Mouse (Mus musculus) liver, embryonic 15.5 days (tissue): ENCODE measurements around the gene Tom1l2. TPM values are rescaled to one million over a fixed set of nuclear protein-coding genes. Genes with fewer than 3 reads are reported as not detected.

Source experiments
- ATAC-seq: fragments of 200-750 bp; cut with Nextera tagmentation; 2 replicates; pipeline ENCODE4 v1.8.0; 2017; ENCODE audit warnings: moderate number of reproducible peaks, mild to moderate bottlenecking, moderate library complexity; ENCODE audit not compliant: insufficient read depth
- H3K27ac ChIP-seq: fragments of 300-500 bp; sonication (generic); replicated peaks from 2 replicates; pipeline ENCODE4 v1.5.1; 2015; ENCODE audit warnings: mild to moderate bottlenecking, inconsistent platforms
- H3K27me3 ChIP-seq: fragments of 300-500 bp; sonication (generic); 2 replicates; pipeline ENCODE4 v1.6.1; 2015; ENCODE audit warnings: mild to moderate bottlenecking, inconsistent platforms
- H3K36me3 ChIP-seq: fragments of 300-500 bp; sonication (generic); replicated peaks from 2 replicates; pipeline ENCODE4 v1.6.1; 2015; ENCODE audit warnings: moderate library complexity, mild to moderate bottlenecking, inconsistent platforms
- H3K4me1 ChIP-seq: fragments of 300-500 bp; sonication (generic); replicated peaks from 2 replicates; pipeline ENCODE4 v1.6.1; 2015; ENCODE audit warnings: inconsistent platforms
- H3K4me2 ChIP-seq: fragments of 300-500 bp; sonication (generic); 2 replicates; pipeline ENCODE4 v1.6.1; 2015; ENCODE audit warnings: moderate library complexity, mild to moderate bottlenecking, inconsistent platforms
- H3K4me3 ChIP-seq: fragments of 300-500 bp; sonication (generic); replicated peaks from 2 replicates; pipeline ENCODE4 v1.5.1; 2015; ENCODE audit warnings: mild to moderate bottlenecking, inconsistent platforms
- H3K9ac ChIP-seq: fragments of 300-500 bp; sonication (generic); 2 replicates; pipeline ENCODE4 v1.6.1; 2015; ENCODE audit warnings: moderate library complexity, mild to moderate bottlenecking, inconsistent platforms
- H3K9me3 ChIP-seq: fragments of 300-500 bp; sonication (generic); replicated peaks from 2 replicates; pipeline ENCODE4 v1.6.1; 2016; ENCODE audit warnings: inconsistent platforms
- WGBS: fragments of 180-500 bp; shearing (Covaris S2); methylation state at CpG from one replicate; pipeline ENCODE4 v1.1.7; 2015; ENCODE audit warnings: mixed read lengths; ENCODE audit not compliant: insufficient replicate concordance; 5-methylcytosine and 5-hydroxymethylcytosine counted together
- polyA plus RNA-seq: library from polyadenylated mRNA; unstranded; fragments of >200 nt; fragmentation: Nextera tagmentation; extraction: Ambion mirVana; gene quantifications from 2 replicates; pipeline ENCODE4 v1.2.1, GENCODE M21; 2015

The Tom1l2 gene
- polyA plus RNA-seq, 1 experiment from 2014 or later, result 5.3 TPM

DNA sequence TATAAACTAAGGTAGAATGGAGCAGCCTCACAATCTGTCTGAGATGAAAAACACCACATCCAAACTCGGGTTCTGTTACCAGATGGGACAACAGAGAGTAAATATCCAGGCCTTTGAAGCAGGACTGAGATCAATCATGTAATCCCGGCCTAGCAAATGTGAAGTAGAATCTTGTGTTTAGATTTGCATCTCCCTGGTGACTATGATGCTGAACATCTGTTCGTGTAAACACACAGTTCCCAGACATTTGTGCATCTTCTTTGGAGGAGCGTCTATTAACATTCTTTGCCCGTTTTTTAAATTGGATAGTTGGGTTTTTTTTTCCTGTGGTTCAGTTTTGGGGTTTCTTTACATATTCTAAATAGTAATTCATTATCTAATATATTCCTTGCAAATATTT, 63.7 kb downstream of the Tom1l2 start:
- Histone ChIP-seq H3K9me3 (no peaks in the 10 kb centered on the region), H3K4me3 (no peak overlapping the region), H3K27me3 (no peaks in the 10 kb centered on the region), H3K9ac (no peak overlapping the region), H3K4me1 (peaks cover 19% of the 10 kb centered on the region), H3K27ac (no peak overlapping the region), H3K4me2 (no peak overlapping the region), H3K36me3 (no peaks in the 10 kb centered on the region)
- ATAC-seq, result no peak
- WGBS, result 63% methylated on average over 5 of the region's 5 CpGs

DNA sequence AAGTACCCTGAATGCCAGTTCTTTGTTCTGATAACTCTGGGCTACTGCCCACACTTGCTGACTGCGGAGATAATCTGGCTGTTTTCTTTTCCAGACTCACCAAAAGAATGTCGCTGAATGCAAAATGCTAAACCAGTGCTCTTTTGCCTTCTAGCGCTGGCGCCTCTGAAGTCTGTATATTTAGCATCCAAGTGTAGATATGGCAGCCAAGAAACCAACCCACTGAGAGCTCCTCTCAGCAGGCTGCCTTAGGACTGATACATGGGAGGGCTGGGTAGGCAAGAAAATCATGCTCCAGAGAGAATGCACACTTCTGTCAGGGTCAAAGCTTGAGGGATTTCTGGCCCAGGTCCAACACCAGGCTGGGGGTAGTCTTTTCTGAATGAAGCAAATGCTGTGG, 66.4 kb downstream of the Tom1l2 start:
- WGBS, result 74% methylated on average over 4 of the region's 4 CpGs
- H3K36me3 ChIP-seq, result no peaks in the 10 kb centered on the region
- no peak overlapping the region for H3K27ac ChIP-seq
- H3K4me3 ChIP-seq, result no peak overlapping the region
- no peaks in the 10 kb centered on the region for H3K9me3 ChIP-seq
- ATAC-seq, result no peak
- H3K9ac ChIP-seq, result no peak overlapping the region
- H3K4me2 ChIP-seq, result no peak overlapping the region
- peaks cover 2% of the 10 kb centered on the region; the same call in 1 of the 2 replicates for H3K4me1 ChIP-seq
- H3K27me3 ChIP-seq, result no peaks in the 10 kb centered on the region

DNA sequence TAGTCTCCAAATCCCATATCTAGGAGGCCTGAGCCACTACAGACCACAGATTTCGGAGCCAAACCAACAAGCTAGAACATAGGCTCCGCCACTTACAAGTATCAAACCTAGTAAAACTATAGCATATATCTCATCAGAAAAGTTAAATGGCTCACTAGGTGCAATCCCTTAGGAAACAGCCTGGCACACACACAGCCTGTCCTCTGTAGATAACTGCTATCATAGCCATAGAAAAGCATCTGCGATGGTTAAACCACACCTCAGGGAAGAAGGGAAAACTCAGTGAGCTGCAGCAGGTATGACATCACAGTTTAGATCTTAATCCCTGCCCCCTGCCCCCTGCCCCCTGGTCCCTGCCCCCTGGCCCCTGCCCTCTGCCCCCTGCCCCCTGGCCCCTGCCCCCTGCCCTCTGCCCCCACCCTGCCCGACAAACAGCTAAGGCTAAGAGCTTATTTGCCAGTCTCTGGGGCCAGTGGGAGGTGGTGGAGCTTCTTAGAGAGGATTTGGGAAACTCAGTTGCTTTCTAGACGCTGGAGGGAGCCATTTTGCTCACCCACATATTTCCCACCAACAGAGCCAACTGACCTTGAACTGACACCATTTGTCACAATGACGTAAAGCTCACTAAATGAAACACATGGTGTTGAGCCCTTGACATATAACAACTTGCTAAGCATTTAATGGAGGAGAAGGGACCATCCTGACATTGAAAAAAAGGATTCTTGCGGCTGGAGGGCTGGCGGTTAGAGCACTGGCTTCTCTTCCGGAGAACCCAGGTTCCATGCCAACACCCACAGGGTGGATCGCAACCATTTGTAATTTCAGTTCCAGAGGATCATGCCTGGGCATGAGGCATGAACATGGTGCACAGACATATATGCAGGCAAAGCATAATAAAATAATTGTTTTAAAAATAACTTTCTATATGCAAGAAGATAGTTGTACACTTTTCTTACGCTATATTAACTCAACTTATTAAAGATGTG, 72.0 kb downstream of the Tom1l2 start:
- Histone ChIP-seq H3K27me3 (no peaks in the 10 kb centered on the region), H3K4me3 (no peak overlapping the region), H3K27ac (peak overlapping the region; percentile 80), H3K4me1 (peaks cover 30% of the 10 kb centered on the region), H3K36me3 (0 out of 2 replicates have a peak, but pooled peaks cover 4% of the 10 kb centered on the region), H3K4me2 (peak overlapping the region; percentile 45), H3K9ac (no peak overlapping the region), H3K9me3 (no peaks in the 10 kb centered on the region)
- WGBS, result 61% methylated on average over 11 of the region's 11 CpGs
- peak; percentile 86 for ATAC-seq

DNA sequence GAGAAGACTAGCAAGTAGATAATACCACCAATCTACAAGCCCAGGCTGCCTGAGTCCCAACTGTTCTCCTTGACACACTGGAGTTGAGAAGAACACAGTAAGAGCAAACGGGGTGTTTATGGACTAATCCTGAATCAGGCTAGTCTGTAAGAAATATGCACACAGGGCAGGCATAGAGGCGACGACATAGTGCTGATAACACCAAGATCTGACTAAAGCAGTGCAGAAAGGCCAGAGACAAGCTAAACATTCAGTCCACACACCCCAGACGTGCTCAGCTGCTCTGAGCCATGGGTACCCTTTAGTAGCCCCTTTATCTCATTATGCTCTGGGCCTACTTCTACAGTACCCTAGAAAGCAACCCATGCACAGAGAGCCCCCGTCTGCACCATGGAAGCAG, 73.2 kb downstream of the Tom1l2 start:
- ATAC-seq, result peak; percentile 44
- Histone ChIP-seq H3K9ac (no peak overlapping the region; the same call in 1 of the 2 replicates), H3K4me3 (no peak overlapping the region), H3K9me3 (no peaks in the 10 kb centered on the region), H3K27ac (peak overlapping the region; percentile 80), H3K4me2 (peak overlapping the region; percentile 16; the same call in 1 of the 2 replicates), H3K36me3 (0 out of 2 replicates have a peak, but pooled peaks cover 4% of the 10 kb centered on the region), H3K27me3 (no peaks in the 10 kb centered on the region), H3K4me1 (peaks cover 30% of the 10 kb centered on the region)
- WGBS, result 35% methylated on average over 5 of the region's 5 CpGs

DNA sequence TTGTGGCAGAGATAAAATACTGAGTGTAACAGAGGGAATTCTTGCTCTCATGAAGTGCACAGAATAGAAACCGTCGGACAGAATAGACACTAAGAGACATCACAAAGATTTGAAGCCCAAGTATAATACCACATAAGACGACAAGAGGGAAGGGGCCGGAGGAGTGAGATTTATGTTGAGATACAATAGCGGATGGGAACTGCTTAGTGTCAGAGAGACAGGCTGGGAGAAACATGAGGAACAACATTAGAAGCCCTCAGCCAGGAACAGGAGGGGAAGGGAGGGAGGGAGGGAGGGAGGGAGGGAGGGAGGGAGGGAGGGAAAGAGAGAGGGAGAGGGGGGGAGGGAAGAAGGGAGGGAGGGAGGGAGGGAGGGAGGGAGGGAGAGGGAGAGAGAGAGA, 74.9 kb downstream of the Tom1l2 start:
- H3K36me3 ChIP-seq, result 0 out of 2 replicates have a peak, but pooled peaks cover 4% of the 10 kb centered on the region
- no peak overlapping the region for H3K9ac ChIP-seq
- peaks cover 30% of the 10 kb centered on the region for H3K4me1 ChIP-seq
- H3K27ac ChIP-seq, result no peak overlapping the region
- no peaks in the 10 kb centered on the region for H3K9me3 ChIP-seq
- no peak overlapping the region for H3K4me3 ChIP-seq
- ATAC-seq, result no peak
- WGBS, result 63% methylated on average over 5 of the region's 5 CpGs
- H3K4me2 ChIP-seq, result no peak overlapping the region
- H3K27me3 ChIP-seq, result no peaks in the 10 kb centered on the region

DNA sequence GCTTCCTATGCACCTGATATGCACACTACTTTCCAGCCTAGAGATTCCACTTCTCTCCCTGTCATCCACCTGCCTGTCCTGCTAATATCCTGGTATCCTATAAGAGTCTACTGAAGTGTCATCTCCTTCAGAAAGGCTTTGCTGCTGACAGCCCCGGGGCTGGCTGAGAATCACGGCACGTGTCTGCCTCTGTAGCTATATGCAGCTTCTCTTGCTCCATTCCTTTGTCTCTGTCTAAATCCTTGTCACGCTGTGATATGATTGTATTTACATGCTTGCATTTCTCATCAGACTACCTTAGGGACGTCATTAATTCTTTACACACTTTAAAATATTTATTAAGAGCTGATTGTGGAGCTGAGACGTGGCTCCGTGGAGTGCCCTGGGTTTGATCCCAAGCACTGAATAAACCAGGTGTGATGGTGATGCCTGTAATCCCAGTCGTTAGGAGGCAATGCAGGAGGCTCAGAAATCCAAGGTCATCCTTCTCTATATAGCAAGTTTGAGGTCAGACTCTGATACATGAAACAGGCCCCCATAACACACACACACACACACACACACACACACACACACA, 75.5 kb downstream of the Tom1l2 start:
- H3K4me3 ChIP-seq, result no peak overlapping the region
- ATAC-seq, result no peak
- 75% methylated on average over 8 of the region's 8 CpGs for WGBS
- H3K4me2 ChIP-seq, result no peak overlapping the region
- no peaks in the 10 kb centered on the region for H3K27me3 ChIP-seq
- H3K9ac ChIP-seq, result no peak overlapping the region
- no peak overlapping the region for H3K27ac ChIP-seq
- no peaks in the 10 kb centered on the region for H3K9me3 ChIP-seq
- H3K36me3 ChIP-seq, result 0 out of 2 replicates have a peak, but pooled peaks cover 4% of the 10 kb centered on the region
- peaks cover 30% of the 10 kb centered on the region for H3K4me1 ChIP-seq

DNA sequence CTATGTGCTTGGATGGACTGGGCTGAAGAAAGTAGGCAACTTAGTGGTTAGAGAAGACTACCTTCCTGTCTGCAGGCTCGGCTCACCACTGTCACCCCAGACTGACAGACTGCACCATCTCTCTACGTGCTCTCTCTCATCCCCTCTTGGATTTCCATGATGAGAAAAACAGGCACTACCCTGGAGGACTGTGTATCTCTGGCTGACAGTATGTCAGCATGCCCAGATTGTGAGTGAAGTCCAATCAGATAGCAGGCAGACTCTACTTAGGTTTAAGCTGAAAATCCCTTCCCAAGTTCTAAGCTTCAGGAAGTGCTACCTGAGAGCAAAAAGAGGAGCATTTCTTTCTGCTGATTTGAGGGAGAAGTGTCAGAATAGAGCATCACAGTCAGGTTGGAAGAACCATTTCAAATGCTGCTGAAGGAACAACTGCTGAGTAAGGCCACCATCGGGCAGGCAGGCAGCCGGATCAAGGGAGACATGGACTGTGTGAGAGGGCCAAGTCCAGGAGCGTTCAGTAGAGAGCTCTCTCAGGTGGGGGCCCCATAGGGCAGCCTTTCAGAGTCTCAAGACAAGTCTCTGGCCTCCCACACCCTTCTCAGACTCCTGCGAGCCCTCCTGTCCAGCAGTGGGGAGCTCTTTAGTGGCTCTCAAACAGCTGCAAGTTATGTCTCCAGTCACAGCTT, 76.2 kb downstream of the Tom1l2 start:
- 0 out of 2 replicates have a peak, but pooled peaks cover 4% of the 10 kb centered on the region for H3K36me3 ChIP-seq
- H3K4me2 ChIP-seq, result no peak overlapping the region
- no peaks in the 10 kb centered on the region for H3K27me3 ChIP-seq
- no peak overlapping the region for H3K9ac ChIP-seq
- WGBS, result 71% methylated on average over 6 of the region's 6 CpGs
- H3K4me3 ChIP-seq, result no peak overlapping the region
- no peak for ATAC-seq
- peaks cover 30% of the 10 kb centered on the region for H3K4me1 ChIP-seq
- no peak overlapping the region for H3K27ac ChIP-seq
- no peaks in the 10 kb centered on the region for H3K9me3 ChIP-seq

DNA sequence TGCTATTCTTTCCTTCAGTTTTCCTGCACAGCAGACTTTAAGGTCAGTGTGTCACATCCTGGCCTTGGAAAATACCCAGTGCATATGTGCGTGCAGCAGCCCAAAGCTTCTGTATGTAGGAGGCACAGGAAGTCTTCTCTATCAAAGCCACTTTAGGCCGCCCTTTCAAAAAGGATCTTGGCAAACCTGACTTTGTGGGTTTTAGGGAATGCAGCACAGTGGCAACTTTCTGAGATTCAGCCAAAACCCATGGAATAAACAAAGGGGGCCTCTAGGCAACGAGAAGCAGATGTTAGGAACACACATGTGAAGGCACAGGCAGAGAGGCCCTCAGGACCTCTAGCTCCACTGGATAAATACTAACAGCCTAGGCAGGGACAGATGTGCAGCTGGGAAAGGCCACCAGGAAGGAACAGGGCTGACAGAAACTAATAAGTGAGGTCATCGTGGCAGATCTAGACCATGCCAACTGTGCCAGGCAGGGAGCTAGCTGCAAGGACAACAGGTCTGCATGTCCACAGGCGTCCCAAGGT, 79.4 kb downstream of the Tom1l2 start:
- no peak overlapping the region for H3K4me3 ChIP-seq
- no peak overlapping the region for H3K27ac ChIP-seq
- 0 out of 2 replicates have a peak, but pooled peaks cover 4% of the 10 kb centered on the region for H3K36me3 ChIP-seq
- H3K4me2 ChIP-seq, result no peak overlapping the region
- no peaks in the 10 kb centered on the region for H3K27me3 ChIP-seq
- 59% methylated on average over 5 of the region's 5 CpGs for WGBS
- no peaks in the 10 kb centered on the region for H3K4me1 ChIP-seq
- ATAC-seq, result no peak
- no peak overlapping the region for H3K9ac ChIP-seq
- no peaks in the 10 kb centered on the region for H3K9me3 ChIP-seq

DNA sequence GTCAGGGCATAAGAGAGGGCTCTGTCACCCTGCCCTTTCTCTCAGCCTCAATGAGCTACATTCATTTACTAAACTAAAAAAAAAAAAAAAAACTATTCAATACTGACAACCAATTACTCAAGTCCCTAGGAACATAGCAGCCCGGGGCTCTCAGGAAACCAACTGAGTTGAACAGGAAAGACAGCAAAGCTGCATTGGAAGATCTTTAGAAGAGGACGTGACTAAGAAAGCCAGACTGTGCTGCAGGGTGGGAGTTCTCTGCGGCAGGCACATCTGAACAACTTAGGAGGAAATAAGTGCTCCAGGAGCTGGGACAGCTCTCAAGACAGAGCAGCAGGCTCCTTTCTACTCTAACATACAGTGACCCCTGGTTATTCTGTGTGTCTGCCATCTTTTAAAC, 84.1 kb downstream of the Tom1l2 start:
- Histone ChIP-seq H3K4me2 (no peak overlapping the region), H3K4me3 (no peak overlapping the region), H3K9me3 (no peaks in the 10 kb centered on the region), H3K4me1 (0 out of 2 replicates have a peak, but pooled peaks cover 4% of the 10 kb centered on the region), H3K27ac (no peak overlapping the region), H3K36me3 (no peaks in the 10 kb centered on the region), H3K9ac (no peak overlapping the region), H3K27me3 (no peaks in the 10 kb centered on the region)
- ATAC-seq, result peak; percentile 34; the same call in 1 of the 2 replicates
- WGBS, result 12% methylated on average over 3 of the region's 3 CpGs

DNA sequence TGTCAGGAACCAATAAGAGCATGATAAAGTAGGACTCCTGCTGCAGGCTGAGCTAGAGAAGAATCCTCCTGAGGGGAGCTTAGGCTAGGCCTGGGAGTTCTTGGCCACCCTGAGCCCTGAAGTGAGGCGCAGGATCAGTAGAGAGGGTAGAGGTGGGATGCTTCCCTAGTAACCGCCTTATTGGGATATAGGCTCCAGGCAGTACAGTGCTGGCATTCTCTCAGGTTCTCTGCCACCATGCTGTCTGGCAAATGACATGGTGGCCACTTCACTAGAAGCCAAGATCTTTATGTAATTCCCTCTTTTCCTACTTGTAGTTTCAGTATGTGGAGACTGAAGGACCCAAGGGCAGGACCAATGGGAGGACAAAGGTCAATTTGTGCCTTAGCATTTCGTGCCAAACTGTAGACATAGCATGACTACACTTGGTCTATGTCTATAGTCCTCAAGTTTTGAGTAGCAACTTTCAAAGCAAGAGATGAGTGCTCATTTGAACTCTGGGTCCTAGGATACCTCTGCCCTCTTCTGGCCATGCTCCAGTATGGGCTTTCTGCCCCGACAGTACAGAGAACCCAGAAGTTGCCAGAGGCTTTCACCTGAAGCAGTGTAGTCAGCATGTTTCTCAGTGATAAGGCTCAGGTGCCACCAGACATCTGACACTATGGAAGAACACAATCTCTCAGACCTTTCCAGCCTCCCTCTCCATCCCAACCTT, 87.3 kb downstream of the Tom1l2 start:
- Histone ChIP-seq H3K4me3 (no peak overlapping the region), H3K4me1 (0 out of 2 replicates have a peak, but pooled peaks cover 4% of the 10 kb centered on the region), H3K36me3 (no peaks in the 10 kb centered on the region), H3K4me2 (no peak overlapping the region), H3K9ac (no peak overlapping the region), H3K27me3 (no peaks in the 10 kb centered on the region), H3K9me3 (no peaks in the 10 kb centered on the region), H3K27ac (no peak overlapping the region)
- no peak for ATAC-seq
- WGBS, result 65% methylated on average over 4 of the region's 4 CpGs
